Mouse (Mus musculus): Measurements from ENCODE around the gene Ffar1.
"Not testable (repeated sequence)": the region's sequence is repeated elsewhere in the genome, so short reads cannot be mapped to it uniquely, and the experiment has no call there.

Ffar1 gene

DNA sequence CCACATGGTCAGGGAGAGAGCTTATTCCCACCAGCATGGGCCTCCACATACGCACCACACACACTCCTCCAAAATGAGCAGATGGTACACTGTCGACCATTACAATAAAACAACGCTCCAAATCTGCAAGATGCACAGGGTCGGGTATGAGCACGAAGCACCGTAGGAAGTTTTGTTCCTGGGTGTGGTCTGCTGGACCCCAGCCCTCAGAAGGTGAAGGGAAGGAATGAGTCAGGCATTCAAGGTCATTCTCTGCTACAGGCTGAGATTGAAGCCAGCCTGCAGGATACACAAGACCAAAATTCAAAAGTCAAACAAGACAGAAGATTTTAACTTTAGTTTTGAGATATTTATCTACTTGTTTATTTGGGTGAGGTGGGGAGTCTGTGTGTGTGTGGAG is 13.4 kb downstream of the Ffar1 start:
- DNase-seq (ENCODE audit: low spot score), result no peak

DNA sequence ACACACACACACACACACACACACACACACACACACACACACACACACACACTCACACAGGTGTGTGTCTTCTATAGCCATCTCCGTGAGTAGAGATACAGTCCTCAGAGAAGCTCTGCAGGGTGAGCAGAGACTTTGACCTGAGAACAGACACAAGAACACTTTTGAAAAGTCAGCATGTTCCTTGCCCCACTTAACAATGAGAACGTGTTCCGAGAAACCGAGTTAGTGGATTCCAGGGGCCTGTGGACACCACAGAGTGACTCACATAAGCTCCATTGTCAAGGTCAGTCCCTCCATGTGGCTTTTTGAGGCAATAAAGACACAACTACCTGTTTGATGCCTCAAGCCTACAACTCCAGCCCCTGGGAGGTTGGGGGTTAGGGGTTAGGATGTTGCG is 14.0 kb downstream of the Ffar1 start:
- DNase-seq (ENCODE audit: low spot score), result no peak

DNA sequence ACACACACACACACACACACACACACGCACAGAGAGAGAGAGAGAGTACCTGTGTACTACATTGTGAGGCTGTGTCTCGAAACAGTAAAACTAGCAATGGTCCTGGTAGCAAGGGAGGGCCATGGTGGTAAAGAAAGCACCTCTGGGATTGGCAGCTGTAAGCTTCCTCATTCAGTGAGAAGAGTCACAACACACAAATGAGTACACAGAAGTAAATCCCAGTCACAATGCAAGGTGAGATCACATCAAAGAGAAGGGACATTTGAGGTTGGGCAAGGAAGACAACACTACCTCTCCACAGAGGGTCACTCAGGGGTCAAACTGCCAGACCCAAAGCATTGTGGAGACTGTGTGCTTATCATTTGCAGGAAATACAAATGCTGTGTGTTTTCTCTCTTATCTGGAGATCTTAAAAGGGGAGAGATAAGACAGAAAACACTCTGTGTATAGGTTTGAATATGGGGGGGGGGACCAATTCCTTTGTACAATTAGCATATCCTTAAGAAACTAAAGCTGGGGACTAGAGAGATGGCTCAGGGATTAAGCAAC is 14.8 kb downstream of the Ffar1 start:
- no peak for DNase-seq (ENCODE audit: low spot score)

DNA sequence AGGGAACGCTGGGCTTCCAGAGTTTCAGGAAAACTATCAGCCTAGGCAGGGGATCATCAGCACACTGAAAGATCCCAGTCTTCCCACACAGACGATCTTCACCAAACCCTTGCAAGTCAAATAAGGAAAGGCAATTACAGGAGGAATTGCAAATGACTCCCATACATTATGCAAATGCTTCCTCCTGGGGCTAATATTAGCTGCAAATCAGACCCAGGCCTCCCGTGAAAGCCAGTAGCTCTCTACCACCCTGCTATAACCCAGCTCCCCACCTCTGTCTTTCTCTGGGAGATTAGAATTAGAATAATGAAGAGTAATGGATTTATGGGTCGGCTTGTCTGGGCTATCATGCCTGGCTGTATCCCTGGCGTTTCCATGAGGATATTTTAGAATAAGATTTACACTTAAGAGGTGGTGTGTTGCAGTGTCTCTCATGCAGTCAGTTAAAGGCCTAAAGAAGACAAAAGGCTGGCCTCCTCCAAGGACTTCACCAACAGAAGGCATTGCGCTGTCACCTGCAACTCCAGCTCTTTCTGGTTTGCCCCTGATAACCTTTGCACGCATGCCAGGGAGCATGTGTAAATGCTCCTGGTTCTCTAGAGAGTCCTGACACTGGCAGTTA is 16.6 kb downstream of the Ffar1 start:
- DNase-seq (ENCODE audit: low spot score), result no peak

DNA sequence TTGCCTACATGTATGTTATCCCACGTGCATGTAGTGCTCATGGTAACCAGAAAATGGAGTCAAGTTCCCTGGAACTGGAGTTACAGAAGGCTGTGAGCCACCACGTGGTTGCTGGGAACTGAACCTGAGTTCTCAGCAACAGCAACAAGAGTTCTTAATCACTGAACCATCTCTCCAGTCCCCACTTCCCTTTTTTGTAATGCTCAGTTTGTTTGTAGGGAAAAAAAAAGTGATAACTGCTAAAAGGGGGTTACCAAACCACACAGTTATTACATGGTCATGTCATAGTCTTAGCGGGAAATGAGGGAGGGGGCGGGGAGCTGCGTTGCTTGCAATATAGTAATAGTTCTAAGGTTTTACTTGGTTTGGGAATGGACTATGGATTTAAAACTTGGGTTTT is 19.3 kb downstream of the Ffar1 start:
- DNase-seq (ENCODE audit: low spot score), result no peak

DNA sequence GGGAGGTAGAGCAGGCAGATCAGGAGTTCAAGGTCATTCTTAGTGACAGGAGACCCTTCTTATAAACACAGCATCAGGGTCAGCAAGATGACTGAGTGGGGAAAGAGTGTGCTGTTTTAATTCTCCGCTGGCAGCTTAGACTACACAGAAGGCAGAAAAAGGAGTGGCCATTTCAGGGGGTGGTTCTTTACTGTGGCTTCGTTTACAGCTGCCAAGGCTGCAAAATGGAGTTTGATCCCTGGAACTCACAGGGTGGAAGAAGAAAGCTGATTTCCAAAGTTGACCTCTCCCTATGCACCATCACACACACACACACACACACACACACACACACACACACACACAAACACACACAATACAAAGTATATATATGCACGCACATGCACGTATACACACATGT is 20.0 kb downstream of the Ffar1 start:
- no peak for DNase-seq (ENCODE audit: low spot score)

DNA sequence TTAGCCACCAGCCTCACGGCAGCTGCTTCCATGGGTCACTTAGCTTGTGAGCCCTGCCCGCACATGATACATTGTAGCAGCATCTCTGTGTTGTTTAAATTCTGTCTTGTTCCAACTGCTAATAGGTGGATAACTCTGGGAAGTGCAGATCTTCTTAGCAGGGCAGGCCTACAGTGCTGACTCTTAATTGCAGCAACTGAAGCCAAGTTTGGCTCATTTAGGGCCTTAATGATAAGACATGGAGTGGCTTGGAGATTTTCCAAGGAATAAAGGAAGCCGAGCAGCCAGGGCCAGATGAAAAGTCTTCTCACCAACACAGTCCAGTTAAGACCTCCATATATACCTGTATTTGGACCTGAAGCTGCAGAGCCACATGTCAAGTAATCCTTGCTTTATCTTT is 21.1 kb downstream of the Ffar1 start:
- no peak for DNase-seq (ENCODE audit: low spot score)

DNA sequence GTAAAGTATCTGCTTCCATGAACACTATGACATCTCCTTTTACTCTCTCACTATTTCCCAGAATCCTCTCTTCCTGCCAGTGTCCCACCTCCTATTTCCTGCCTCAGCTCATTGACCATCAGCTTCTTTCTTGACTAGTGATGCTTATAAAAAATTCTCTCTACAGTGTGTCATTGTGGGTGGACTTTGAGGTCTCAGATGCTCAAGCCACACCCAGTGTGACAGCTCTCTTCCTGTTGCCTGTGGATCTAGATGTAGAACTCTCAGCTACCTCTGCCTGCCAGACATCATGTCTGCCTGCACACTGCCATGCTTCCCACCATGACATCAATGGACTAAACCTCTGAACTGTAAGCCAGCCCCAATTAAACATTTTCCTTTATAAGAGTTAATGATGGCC is 24.1 kb downstream of the Ffar1 start:
- DNase-seq (ENCODE audit: low spot score), result no peak

DNA sequence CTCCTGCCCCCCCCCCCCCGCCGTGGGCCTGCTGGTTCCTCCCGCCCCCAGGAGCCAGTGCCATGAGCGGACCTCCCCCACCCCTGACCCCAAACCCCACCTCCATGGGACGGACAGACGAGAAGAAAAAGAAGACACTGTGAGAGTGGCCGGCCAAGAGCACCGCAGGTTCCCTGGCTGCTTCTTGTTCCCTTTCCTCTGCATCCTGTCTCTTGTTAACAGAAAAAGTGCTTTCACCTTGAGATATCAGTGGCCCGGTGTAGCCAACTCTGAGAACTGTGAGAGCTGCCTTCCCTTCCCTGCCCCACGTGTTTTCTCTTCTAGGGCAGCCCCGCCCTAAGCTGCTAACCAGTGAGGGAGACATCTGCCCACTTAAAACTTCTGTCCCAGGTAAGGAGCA is 28.7 kb downstream of the Ffar1 start:
- not testable (repeated sequence) for DNase-seq (ENCODE audit: low spot score)

DNA sequence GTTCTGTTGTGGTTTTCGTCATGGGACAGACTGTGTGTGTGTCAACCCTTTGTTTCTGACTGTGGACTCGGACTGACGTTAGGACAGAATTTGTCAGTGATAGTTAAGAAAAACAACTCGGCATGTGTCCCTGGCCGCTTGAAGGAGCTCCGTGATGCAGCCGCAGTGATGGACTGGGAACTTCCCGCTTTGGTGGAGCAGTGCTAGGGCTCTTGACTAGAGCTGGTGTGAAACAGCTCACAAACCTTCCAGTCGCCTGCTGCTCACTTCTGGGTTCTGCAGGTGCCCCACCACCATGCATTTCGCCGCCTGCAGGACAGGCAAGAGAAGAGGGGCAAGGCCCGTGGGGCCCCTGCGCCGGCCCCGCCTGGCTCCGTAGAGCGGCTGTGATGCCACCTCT is 29.1 kb downstream of the Ffar1 start:
- no peak for DNase-seq (ENCODE audit: low spot score)

DNA sequence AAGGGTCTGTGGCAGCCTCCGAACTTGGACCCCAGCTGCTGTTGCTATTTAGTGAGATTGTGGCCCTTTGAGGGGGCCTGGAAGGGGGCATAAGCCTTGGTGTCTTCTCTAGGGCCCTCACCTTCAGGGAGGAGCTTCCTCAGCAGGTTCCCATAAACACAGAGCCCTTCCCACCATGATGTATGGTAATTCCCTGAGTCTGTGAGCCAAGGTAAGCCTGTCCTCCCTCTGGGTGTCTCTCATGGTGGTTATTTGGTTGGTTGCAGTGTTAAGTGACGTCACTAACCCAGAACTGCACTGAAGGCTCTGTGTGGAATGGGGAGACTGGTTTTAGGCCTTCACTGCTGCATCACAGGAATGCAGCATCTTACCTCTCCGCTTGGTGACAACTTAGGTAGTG is 31.9 kb downstream of the Ffar1 start:
- DNase-seq (ENCODE audit: low spot score), result no peak

DNA sequence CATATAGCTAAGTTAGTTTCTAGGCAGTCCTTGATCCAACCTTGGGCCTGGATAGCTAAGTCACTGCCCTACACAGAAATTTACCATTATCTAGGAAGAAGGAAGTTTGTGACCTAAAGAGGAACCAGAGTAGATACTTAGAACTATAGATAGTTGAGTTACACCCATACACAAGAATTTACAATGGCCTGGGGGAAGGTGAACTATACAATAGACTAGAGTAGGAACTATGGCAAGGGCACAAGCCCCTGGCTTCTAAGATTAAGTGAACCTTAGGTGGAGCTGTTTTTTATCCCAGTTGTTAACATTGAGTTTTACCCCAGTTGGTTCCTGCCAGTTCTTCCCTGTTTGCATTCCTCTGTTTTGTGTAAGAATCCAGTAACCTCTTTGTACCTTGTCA is 32.5 kb downstream of the Ffar1 start:
- not testable (repeated sequence) for DNase-seq (ENCODE audit: low spot score)

DNA sequence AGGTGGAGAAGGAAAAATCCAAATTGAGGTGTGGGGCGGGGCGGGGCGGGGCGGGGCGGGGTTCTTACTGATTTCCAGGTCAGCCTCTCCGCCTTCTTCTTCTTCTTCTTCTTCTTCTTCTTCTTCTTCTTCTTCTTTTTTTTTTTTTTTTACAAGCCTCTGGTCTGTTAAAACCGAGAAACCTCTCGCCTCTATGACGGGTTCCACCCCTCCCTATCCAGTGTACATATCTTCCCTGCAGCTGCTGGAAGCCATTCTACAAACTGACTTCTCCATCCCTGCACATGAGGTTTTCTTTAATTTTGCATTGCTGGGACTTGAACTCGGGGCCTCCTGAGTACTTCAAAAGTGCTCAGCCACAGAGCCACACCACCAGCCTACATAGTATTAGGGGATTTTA is 34.7 kb downstream of the Ffar1 start:
- DNase-seq (ENCODE audit: low spot score), result no peak

DNA sequence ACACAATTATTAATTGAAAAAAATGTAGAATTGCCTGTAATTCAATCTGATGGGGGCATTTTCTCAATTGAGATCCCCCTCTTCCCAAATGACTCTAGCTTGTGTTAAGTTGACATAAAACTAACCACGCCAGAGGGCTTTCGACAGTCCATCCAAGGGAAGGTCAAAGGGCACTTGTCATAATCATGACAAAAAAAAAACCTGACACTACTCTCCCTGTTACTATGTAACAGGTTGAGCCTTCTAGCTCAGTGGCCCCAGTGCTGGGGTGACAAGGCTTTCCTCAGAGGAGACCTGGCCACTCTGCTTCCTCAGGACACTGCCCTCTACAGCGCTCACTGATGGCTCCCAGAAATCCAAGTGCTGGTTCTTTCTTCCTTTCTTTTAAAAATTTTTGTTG is 37.1 kb downstream of the Ffar1 start:
- no peak for DNase-seq (ENCODE audit: low spot score)

DNA sequence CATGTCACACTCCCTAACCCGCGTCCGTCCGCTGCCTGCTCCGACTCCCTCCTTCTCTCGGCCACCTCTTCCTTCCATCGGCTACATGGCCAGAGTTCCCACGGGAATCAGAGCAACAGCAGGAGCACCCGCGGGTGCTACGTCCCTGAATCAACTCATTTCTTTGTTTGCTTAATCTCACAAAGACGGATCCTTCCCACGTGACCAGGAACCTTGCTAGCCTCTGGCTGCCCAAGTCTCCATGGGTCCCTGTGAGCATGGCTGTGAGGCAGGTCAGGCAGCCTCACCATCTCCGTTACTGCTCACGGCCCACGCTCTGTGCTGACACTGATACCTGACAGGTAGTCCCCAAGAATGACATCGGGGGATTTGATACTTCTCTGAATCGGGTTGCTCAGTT is 37.7 kb downstream of the Ffar1 start, which contains the start of gene Ffar2:
Ffar2 (minus strand) TSS at position 101 of the 400 bp plus-strand sequence.
- no peak for DNase-seq (ENCODE audit: low spot score)

DNA sequence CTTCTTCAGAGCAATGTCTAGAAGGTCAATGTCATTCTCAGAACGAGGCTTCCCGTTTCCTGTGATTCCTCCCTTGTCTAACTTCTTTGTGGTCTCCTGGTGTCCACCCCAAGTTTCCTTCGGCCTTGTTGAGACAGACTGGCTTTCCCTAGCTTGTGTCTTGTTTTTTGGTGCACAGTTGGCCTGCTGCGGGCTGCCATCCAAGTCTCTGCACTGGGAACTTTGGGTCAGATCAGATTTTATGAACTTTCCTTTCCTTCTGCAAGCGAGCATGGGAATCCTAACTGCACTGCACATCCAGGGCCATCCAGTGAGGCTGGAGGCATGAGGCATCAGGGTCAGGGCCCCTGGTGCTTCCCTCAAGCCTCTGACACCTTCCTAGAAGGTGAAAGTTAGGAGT is 39.8 kb downstream of the Ffar1 start:
- DNase-seq (ENCODE audit: low spot score), result no peak

DNA sequence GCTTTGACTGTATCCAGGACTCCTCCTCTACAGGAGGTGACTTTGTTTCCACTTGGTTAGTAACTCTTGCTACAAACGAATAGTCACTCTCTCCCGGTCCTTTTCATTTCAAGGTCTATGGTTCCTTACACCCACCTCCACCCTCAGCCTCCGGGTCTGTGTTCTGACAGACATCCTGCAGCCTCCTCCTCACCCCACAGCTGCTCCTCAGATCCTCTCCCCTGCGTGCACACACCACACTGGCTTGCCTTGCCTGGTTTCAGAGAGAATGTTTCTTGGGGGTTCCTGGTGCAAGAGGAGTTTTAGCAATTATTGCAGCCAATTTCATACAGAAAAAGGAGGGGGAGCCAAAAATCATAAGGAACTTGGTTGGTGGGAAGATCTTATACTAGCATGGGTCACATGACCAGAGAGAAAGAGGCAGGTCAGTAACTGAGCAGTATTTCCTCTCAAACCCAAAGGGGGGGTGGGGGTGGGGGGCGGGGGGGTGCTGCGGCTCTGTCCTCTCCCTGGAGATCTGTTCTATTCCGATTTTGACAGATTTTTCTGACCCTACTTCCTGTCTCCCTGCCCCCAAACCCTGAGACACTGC is 40.4 kb downstream of the Ffar1 start:
- DNase-seq (ENCODE audit: low spot score), result no peak

DNA sequence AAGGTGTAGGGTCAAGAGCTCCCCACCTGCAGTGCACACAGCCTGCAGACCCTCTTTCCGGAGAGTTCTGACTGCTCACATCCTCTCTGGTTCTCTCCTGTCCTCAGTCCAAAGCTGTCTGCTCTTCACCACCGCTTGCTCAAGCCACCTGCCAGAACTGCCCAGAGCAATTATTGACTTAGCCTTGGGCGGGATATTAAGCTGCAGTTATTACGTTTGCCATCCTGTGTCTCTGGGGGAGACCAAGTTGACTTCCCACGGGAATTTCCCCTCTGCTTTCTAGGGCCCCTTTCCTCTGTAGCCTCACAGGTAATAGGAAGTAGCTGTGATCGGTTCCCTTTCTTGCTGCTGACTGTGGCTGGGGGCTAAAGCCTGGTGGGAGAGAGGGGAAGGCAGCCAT is 41.2 kb downstream of the Ffar1 start:
- no peak for DNase-seq (ENCODE audit: low spot score)

DNA sequence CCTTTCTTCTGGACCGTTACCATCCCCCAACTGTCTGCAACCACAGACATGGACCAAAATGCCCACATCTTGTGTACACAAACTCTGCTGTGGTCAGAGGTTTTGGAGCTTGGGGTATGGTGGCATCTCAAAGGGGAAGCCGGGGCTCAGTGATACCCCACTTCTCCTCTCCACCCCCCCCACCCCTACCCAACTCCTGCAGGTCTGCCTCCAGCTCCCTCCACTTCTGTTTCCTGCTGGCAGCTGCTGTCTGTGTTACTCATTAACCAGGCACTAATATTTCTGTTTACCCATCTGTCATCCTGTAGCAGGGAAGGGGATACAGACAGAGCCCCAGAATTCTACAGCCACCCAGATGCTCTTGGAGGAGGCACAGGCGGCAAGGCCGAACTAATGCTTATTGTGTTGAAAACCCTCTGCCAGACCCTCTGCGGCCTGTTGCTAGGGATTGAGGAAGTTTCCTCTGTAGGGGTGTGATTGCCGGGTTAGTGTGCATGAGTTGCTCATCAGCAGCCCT is 49.0 kb downstream of the Ffar1 start:
- DNase-seq (ENCODE audit: low spot score), result no peak

DNA sequence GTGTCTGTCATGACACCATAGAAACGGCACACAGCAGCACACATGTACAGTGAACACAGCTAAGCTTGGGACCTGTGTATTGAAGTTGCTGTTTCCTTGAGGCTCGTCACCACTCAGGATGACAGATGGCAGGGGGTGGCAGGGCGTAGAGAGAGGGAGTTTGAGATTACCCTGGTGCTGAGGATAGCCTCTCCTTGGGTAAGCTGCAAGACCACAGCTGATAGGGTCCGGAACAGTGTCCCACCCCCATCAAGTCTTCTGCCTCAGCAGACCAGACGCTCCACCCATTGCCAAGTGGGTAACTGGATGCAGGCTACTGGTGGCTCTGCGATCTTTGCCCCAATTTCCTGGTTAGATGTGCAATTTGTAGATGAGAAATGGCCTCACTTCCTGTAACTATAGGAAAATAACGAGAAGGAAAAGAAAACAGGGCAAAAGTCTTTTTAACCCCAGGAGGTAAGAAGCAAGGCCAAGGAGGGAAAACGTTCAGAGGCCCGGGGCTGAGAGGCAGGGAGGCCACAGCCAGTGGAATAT is 49.5 kb downstream of the Ffar1 start:
- DNase-seq (ENCODE audit: low spot score), result no peak

DNA sequence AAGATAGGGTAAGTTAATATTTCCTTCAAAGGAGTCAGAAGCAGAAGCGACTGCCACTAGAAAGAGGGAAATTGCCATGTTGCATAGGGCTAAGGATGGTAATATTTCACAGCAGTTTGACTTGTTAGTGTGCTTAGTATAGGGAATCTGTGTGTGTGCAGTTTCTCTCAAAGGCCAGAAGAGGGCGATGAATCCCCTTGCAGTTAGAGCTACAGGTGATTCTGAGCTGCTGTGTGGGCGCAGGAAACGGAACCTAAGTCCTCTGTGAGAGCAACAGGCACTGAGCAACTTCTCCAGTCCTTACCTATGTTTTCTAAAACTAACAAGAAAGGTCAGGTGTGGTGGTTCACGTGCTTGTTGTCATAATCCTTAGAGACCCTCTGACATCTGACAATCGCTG is 51.0 kb downstream of the Ffar1 start:
- DNase-seq (ENCODE audit: low spot score), result no peak
